Mouse (Mus musculus) cerebellum, adult 11 months (tissue): ENCODE measurements at regions not wholly inside any gene's neighbourhood (a gene's known extent, or its start where the extent isn't known, plus 50 kb on each side); places are given as distances from the start of the nearest gene placed in this dataset.

ENCODE experiments used
- DNase-seq: peaks from one replicate; pipeline ENCODE4 v3.0.0; 2022

DNA sequence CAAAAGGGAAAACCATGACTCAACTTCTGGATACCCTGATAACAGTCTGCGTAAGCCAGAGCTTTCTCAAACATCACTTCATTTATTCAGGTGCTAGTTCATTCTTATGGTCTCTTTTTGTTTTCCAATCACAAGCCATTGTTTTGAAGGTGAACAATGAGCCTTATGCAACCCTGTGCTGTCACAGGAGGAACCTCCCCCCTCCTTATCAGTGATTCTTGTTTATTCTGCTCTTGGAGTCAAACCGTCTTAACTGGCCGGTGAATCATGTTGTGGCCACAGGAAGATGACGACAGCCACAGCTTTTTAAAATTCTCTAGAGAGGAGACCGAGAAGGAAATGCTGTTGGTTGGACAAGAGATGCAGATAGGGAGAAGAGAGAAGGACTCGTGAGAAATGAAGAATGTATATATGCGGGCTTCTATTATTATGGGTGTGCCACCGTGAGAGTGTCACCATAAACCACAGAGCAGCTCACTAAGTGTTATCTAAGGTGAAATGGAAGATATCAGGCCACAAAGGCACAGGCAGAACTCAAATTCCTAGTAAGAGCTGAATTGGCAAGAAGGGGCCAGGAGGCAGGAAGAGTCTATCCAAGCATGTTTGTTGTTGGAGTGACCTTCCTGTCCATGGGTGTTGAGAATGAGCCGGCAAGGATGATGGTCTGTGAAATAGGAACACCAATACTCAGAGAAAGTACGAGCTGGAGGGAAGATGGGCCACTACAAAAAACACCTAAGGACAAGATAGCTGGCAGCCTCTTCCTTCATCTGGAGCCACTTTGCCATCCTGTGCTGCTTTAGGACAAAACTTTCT, 151.8 kb downstream of the Kdr start:
- DNase-seq = no peak

DNA sequence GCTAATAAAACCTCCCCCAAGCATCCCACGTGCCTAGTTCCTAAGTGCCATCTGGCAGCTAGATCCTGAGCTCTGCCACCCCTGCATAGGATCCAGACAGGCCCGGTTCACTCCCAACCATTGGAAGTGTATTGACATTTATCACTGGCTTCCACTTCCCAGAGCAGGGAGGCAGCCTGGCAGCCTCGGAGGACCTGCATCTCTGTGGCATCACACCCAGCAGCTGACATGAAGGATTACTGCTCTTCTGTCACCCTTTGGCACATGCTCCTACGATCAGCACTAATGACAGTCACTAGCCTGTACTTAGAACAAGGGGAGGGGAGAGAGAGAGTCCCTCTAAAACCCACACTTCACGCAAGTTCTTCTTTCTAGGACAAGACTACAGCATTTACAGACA, 152.7 kb downstream of the Kdr start:
- no peak for DNase-seq

DNA sequence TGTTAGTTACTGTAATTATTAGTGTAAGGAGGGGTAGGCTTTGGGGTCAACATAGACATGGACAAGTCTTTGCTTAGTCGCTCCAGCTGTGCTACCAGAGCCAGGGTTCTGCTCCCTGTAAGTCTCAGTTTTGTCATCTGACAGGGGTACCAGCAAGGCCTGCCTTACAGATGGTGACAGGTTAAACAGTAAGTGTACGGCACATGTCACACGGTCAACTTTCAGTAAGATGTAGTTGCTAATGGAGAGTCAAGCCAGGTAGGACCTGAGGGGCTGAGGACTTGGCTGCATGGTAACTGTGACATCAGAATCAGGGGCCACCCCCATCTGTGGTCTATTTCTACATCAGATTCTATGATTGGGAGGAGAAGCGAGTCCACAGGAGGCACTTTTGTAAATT, 153.6 kb downstream of the Kdr start:
- no peak for DNase-seq

DNA sequence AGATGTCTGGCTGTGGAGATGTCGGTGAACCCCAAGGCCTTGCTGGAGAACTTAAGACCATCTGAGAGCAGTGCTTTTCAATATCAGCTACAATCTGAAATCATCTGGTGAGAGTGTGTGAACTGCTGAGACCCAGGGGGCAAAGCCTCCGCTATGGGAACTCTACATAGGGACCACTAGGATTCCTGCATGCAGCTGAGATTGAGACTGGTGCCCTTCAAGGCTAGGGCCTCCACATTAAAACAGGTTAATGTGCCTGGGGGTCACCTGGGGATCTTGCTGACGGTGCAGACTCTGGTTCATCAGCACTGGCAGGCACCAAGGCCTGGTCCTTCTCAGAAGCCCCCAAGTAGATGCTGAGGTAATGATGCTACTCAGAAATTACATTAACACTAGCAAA, 154.6 kb downstream of the Kdr start:
- no peak for DNase-seq

DNA sequence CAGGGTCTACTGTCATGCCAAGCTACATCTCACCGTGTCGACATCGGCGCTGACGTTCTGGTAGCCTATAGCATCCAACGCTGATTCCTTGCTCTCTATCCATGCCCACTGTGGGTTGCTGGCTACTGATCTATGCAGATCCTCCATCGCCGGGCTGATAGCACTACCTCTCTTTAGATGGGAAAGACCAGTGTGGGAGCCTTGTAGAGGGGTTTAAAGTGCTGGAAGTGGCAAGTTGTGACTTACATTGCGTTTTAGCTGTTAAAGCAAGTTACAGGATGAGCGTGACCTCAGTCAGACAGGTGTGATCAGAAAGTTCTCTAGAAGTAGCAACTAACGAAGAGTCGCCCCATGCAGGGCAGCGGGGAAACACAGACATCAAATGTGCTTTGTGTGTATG, 160.9 kb downstream of the Kdr start:
- DNase-seq = no peak

DNA sequence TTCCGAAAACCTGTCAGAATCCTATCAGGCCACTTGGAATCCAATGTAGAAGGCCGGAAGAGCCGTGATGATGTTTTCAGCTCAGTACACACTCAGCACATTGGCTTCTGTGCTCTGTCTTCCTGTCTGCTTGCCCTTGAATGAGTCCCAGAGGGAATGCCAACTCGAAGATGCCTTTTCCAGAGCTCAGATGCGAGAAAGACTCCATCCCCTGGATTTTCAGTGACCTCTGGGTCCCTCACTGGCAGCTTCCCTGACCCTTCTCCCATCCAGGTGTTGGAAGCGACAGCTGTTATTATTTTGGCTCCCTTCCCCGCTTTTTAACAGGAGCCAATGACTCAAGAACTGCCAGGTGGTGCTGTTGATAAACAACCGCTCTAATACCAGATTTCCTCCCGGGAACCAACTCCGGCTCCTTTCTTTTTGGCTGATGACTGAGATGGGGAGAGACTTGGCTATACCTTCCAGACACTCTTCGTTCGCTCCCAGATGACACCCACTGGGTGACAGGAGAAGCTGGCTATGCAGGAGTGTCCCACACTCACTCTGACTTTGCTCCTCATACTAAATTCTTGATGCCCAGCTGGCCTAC, 163.8 kb downstream of the Kdr start:
- no peak for DNase-seq

DNA sequence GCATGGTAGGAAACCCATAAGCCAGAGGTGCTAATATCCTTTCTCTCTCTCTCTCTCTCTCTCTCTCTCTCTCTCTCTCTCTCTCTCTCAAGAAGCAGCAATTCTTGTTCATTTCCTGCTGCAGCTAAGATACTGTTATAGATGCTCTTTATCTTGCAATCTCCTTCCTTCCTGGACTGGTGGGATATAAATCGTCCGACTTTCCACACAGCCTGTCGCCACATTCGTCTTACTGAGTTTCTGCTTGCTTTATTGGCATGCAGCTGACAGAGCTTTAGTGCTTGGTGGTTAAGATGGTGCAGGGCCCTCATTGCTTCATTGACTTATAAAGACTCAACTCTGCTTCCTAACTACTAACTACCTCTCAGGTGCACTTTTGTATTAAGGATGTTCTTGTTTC, 165.6 kb downstream of the Kdr start:
- no peak for DNase-seq

DNA sequence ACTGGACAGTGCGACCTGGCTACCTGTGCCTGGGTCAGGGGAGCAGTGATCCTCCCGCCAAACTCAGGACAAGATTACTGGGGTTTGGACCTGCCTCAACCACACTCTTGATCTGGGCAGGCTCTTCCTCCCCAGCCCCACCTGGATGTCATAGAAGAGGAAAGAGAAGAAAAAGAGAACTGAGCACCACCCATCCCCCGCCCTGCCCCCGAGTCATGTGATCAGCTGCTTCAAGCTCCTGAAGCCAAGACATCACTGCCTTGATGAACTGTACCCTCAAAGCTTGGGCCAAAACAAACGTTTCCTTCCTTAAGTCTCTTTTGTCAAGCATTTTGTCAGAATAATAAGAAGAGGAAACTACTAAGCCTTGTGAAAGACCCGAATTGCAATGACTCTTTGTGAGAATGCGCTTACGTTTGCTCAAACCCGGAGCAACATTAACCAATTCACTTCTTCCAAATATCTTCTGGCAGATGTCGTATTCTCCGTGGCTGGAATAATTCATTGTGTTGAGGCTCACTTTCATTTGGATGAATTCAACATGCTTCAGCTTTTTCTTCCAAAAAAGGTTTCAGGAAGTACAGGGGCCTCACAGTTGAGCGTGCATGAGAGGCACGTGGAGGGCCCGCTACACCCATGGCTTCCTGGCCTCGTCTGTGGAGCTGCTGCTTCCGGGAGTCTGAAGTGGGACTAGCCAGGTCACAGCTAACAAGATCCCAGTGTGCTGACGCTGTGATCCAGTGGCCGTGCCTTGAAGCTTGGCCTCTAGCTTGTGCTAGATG, 169.5 kb downstream of the Kdr start:
- DNase-seq = no peak

DNA sequence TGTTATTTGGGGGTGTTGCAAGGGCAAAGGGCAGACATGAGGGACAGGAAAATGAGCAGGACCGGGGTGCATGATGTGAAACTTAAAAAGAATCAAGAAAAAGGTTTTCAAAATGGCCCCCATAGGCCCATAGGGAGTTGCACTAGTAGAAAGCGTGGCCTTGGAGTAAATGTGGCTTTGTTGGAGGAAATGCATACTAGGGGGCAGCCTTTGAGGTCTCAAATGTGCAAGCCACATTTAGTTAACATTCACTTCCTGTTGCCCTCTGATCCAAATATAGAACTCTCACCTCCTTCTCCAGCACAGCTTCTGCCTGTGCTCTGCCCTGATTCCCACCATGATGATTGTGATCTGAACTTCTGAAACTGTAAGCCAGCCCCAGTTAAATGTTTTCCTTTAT, 173.2 kb downstream of the Kdr start:
- no peak for DNase-seq

DNA sequence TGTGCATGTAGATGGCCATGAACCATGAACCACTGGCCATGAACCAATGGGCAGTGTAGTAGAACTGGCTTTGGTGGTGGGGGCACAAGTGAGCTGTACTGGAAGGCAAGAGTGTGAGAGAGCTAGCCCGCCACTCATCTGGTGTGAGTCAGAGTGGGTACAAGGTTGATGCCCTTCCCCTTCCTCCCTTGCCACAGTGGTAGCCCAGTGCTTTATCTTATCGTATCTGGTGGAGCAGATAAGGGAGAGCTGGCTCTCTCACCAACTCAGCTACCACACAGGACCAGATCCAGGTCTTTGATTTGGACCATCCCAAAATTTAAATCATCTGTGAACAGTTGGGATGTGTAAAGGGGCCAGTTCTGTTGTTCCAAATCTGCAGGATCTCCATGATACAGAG, 173.9 kb downstream of the Kdr start:
- no peak for DNase-seq

DNA sequence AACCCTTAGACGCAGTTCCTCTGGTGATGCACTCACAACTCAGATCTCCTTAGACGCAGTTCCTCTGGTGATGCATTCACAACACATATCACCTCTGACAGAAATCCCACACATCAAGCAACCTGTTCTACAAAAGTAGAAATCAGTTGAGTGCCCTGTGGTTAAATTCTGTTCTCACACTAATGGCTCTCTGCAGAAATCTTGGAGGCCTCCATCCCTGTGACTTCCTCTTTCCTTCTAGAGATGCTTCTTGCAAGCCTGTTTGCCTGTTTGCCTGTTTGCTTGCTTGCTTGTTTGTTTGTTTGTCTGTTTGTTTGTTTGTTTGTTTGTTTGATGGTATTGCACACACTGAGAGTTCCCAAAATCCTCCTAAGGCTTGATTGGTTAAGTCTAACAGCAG, 175.2 kb downstream of the Kdr start:
- no peak for DNase-seq

DNA sequence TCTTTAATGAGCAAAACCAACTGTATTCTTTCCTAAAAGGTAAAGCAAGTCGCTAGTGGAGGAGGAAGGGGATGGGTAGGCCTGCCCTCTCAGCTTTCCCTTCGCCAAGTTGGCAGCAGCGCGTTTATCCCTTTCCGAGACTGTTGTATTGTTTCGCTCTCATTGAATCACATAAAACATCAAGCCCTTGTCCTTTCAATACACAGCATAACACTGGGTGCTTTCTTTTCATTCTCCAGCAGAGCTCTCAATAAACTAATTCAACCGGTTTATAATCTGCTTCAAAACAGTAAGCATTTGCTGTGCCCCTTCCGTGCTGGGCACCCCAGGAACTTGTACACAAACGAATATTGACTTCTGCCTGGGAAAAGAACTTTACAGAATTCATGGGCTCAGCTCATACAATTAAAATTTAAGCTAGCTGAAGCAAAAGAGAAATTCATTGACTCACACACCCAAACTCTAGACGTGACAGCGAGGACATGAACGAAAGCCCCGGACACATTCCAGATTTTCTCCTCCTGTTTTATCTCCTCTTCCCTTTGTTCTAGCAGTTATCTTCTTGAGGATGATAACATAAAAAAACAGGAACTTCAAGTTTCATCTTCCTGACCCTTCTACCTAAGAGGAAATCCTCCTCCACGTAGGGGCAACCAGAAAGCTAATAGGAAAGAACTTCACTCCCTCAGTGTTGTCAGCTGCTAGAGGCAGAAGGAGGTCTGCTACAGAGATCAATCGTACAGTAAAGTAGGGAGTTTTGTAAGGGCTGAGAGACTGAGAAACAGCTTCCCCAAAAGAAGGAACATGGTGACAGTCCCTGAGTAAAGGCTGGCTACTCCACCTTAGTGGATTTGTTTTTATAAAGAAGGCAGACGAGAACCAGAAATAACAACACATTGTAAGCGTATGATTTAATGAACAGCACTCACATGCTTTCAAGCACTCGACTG, 177.9 kb downstream of the Kdr start:
- DNase-seq = no peak

DNA sequence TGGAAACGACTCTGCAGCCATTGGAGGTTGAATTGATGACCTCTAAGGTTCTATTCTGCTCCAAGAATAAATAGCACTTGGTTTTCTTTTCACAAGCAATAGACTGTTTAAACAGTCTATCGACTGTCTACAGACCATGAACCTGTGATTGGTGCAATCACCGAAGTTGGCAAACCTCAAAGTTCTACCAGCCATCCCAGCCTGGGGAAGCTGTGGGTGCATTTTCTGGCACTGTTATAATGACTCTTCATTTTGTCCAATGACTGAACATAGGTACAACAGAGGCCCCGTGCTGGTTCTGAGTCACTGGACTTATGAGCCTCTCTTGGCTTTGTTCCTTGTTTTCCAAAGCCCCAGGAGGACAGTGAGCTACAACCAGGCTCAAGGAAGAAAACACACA, 178.6 kb downstream of the Kdr start:
- no peak for DNase-seq

DNA sequence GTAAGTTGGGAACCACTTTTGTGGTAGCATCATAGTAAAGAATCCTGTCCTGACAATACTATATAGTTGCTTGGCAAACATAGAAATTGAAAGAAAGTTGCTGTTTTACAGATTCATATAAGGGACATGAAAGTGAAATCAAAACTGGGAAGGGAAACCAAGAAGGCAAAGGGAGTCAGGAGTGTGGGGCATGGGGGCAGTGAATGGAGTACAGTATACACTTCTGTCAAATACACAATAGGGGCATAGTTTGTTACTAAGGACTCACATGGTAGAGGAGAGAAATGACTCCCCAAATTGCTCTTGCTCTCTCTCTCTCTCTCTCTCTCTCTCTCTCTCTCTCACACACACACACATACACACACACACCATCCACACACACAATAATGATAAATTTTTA, 185.1 kb downstream of the Kdr start:
- DNase-seq = no peak

DNA sequence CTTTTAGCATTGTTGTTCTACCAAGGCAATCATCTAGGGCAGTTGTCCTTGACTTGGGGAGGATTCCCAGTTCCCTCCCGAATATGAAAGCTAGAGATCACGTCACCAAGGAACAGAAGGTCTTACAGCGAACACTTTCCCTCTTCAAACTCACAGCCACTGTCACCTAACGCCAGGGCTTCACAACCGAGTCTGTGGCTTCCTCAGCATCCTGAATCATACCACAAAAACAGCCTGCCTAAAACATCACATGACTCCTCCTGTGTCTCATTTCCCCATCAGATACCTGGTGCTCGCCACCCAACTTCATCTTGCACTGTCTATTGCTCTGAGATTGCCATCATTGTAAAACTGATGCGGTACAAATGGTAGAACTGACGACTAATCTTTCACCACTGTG, 186.5 kb downstream of the Kdr start:
- DNase-seq = no peak

DNA sequence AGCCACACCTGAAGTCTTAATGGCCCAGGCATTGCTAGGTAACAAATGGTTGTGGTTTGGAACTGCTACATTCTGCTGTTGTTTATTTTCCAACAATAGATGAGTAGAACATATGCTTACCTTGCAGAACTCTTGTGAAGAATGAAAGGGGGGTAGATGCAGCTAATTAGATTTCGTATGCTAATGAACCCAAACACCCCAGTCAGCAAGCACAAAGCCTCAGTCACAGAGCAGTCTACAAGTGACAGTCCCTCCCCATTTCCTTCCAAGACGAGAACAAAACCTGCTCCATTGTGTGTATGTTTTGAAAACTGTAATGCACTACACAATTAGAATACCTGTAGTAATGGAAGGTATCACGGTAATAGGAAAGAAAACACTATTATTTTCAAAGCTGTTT, 190.2 kb downstream of the Kdr start:
- DNase-seq = no peak

DNA sequence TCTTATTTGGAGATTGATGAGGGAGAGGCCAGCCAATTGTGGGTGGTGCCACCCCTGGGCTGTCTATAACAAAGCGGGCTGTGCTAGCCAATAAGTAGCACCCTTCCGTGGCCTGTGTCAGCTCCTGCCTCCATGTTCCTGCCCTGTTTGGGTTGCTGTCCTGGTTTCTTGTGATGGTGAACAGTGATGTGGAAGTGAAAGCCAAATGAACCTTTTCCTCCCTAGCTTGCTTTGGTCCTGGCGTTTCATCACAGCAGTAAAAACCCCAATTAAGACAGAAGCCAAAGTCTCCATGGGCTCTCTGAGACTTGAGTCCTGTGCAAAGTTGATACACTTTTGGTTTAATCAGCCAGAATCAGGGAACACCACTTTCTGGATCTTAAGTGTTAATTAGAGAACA, 192.1 kb downstream of the Kdr start:
- DNase-seq = no peak

DNA sequence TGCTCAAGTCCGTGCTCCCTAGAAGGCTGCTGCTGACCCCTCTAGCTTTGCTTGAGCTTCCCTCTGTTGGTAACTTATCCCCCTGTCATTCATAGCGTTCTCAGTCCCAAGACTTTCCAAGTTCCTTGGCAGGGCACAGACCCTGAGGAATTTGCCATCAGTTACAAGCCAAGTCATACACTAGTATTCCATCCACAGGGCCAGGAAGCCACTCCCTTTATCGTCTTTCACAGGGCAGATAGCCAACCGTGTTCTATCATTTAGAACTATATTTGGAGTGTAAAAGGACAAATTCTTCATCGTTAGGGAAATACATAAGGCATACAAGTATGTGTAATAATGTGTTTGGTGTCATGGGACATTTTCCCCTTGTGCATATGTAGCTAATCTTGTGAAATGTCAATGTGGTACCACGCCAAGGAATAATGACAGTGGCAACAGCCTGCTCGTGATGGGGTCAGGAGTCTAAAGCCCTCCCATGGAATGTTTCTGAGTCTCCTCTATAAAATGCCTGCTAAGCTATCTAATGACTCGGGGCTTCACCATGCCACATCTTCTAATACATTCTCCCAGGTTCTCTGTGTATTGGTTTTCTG, 193.2 kb downstream of the Kdr start:
- no peak for DNase-seq

DNA sequence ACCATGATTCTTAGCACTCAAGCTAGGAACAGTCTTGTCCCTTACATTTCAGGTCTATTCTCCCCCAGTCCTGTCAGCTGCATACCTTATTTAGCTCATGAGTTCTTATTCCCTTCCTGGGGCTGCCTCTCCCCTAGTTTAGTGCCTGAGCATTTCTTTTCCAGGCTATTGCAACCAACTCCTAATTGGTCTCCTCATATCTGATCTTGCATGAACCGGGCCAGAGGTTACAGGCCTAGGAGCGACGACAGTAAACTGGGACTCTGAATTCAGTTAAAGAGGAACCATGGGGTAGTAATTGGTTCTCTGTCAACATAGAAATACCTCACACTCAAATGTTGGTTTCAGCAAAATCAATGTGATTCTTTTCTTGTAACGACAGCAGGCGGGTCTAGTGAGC, 195.9 kb downstream of the Kit start:
- DNase-seq = no peak

DNA sequence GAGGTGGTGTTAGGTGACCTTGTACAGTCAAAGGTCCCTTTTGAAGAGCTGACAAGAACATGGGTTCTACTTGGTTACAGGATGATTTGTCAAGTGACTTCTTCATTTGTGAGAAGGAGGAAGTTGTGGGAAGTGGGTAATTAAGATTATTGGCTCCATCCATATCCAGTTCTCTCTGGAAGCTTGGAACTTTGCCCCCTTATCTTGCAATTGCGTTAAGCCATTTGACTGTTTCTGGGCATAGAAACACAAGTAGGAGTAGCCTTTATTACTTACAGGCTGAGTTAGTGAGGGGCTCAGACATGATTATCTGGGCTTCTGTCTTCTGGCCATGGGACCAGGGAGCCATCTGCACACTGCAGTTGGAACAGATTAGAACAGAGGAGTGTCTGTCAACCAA, 192.5 kb downstream of the Kit start:
- DNase-seq = no peak

DNA sequence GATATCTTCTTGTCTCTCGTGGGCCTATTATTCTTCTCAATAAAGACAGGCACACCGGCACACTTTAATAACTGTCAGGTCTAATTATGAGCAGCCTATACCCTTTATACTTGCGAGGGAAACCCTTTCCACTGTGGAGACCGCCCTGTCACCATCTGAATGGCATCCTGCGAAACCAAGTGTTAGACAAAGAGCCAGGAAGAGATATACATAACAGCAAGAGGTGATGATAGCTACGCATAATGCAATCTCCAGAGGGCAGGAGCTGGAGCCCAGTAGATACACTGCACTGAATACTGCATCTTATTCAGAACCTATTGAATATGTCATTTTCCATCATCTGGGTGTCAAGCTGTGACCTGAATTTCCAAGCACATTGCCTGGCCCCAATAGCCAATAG, 187.7 kb downstream of the Kit start:
- DNase-seq = no peak

DNA sequence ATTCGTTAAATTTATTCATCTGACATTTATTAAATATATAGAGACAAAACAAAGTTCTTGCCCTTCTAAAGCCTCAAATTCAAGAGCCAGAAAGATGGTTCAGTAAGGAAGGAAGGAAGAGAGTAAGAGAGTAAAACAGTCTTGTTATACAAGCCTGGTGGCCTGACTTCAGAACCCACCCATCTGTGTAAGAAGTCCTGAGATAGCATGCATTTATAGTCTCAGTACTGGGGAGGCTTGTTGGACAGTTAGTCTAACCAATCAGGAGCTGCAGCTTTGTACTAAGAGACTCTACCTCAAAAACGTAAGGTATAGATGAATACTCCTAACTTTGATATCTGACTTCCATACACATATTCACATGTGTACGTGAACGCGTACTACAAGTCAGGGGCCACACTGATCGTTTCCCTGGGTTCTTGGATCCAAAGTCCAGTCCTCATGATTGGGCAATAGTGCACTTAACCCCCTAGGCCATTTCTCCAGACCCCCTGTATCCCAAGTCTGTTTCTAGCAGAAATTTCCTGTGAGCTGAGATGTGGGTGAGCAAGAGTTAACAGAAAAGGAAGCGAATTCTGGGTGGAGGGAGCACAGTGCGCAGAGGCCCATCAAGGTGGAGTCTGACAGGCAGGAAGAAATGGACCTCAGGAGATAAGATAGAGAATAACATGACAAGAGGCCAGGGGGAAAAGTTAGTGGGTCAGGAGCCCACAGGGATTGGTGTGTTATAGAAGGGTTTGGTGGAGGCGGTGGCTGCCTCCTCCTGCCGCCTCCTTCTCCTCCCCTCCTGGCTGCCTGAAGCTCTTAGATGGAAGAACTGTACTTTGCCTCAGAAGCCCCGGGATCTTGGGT, 187.0 kb downstream of the Kit start:
- no peak for DNase-seq
